Mouse (Mus musculus) heart, adult 2 months (tissue): ENCODE measurements around the gene Gck. TPM values are rescaled to one million over a fixed set of nuclear protein-coding genes. Genes with fewer than 3 reads are reported as not detected.
A peak's percentile ranks its signal among the peaks of the same experiment; 100 is the strongest.
"Not testable (repeated sequence)": the region's sequence is repeated elsewhere in the genome, so short reads cannot be mapped to it uniquely, and the experiment has no call there.

Experiments used
- DNase-seq, 2 experiments: peaks; one replicate each; pipeline ENCODE4 v3.0.0; 2021
- H3K27ac ChIP-seq: fragments of 200-600 bp; 2 replicates; pipeline ENCODE4 v1.8.1; 2022
- H3K27me3 ChIP-seq: fragments of 200-500 bp; 2 replicates; pipeline ENCODE4 v1.6.1; 2012; ENCODE audit warnings: mild to moderate bottlenecking, low read length, inconsistent platforms, mixed read lengths; ENCODE audit not compliant: control insufficient read depth, insufficient read depth
- H3K36me3 ChIP-seq: fragments of 200-500 bp; 2 replicates; pipeline ENCODE4 v1.6.1; 2012; ENCODE audit warnings: low read length, inconsistent platforms; ENCODE audit not compliant: control insufficient read depth, insufficient read depth
- H3K4me1 ChIP-seq: fragments of 200-500 bp; 2 replicates; pipeline ENCODE4 v1.6.1; 2011; ENCODE audit warnings: low read length; ENCODE audit not compliant: control insufficient read depth, insufficient read depth
- H3K4me3 ChIP-seq: fragments of 200-600 bp; 2 replicates; pipeline ENCODE4 v1.8.1; 2022
- H3K79me2 ChIP-seq: fragments of 200-500 bp; replicated peaks from 2 replicates; pipeline ENCODE4 v1.6.1; 2012; ENCODE audit warnings: mild to moderate bottlenecking, inconsistent platforms, low read length, moderate library complexity, mixed read lengths; ENCODE audit not compliant: control insufficient read depth, insufficient read depth
- H3K9ac ChIP-seq: fragments of 200-500 bp; 2 replicates; pipeline ENCODE4 v1.6.1; 2012; ENCODE audit warnings: low read depth, mild to moderate bottlenecking, control low read depth, inconsistent platforms, low read length, mixed read lengths
- CTCF ChIP-seq: fragments of 200-600 bp; IDR thresholded peaks from 2 replicates; pipeline ENCODE4 v1.8.1; 2022; ENCODE audit warnings: antibody characterized with exemption, mild to moderate bottlenecking, moderate library complexity
- EP300 ChIP-seq: fragments of 200-500 bp; IDR thresholded peaks from 2 replicates; pipeline ENCODE4 v1.6.1; 2011; ENCODE audit warnings: low read depth, low read length, control low read depth; ENCODE audit not compliant: insufficient read depth
- POLR2A ChIP-seq: fragments of 200-500 bp; IDR thresholded peaks from 2 replicates; pipeline ENCODE4 v1.6.1; 2011; ENCODE audit warnings: mild to moderate bottlenecking, low read depth, low read length, control low read depth; ENCODE audit not compliant: insufficient read depth
- WGBS: fragments of 180-500 bp; shearing (Covaris S2); methylation state at CpG from one replicate; pipeline ENCODE4 v1.1.7; 2018; 5-methylcytosine and 5-hydroxymethylcytosine counted together
- intact Hi-C: fragments of 180-260 bp; cut with DNase I; formaldehyde crosslinking; loops from one replicate; pipeline ENCODE4 v1.15.1; 2025
- polyA plus RNA-seq: library from polyadenylated mRNA; depleted of rRNA; stranded (reverse); fragments of >200 nt; gene quantifications from 2 replicates; pipeline ENCODE4 v1.2.3, GENCODE M21; 2012
- total RNA-seq, 2 experiments: library from RNA; stranded (reverse); gene quantifications; 2 replicates each; pipeline ENCODE4 v1.2.3; 2021

Gene Gck
- total and polyA plus RNA-seq, 3 experiments: 10.4 to 13.9 (median 10.5) TPM

- H3K79me2 ChIP-seq: no peaks in the 10 kb centered on the region
- H3K4me3 ChIP-seq: no peak overlapping the region
- intact Hi-C loops: no loop called here
- H3K27me3 ChIP-seq: no peaks in the 10 kb centered on the region
- DNase-seq: no peak
- no peak overlapping the region for H3K27ac ChIP-seq
- WGBS: 79% methylated on average over 6 of the region's 6 CpGs
- H3K4me1 ChIP-seq: no peaks in the 10 kb centered on the region; the same call in 1 of the 2 replicates
- H3K9ac ChIP-seq: no peak overlapping the region
- TF ChIP-seq POLR2A (no peak), EP300 (no peak), CTCF (no peak)
- no peaks in the 10 kb centered on the region for H3K36me3 ChIP-seq
These were observed 6.9 kb downstream of the Gck start for GRCm38 (mm10) chr11:5942966-5943365.

DNA sequence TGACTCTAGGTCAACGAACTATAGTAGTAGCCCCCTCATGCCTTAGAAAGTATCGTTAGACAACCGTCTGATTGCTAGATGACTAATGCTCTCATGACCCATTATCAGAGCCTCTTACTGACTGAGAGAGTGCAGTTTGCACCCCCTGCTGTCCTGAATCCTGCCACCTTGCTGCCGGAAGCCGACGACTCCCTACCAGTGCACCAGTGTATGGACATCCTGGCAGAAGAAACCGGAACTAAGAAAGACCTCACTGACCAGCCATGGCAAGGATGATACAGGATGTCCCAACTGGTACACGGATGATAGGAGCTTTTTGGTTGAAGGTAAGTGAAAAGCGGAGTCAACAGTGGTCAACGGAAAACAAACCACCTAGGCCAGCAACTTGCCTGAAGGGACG lies 15.3 kb downstream of the Gck start:
- H3K4me3 ChIP-seq, H3K9ac ChIP-seq, H3K79me2 ChIP-seq, H3K27me3 ChIP-seq, H3K27ac ChIP-seq, intact Hi-C loops, H3K4me1 ChIP-seq, DNase-seq, H3K36me3 ChIP-seq: not testable (repeated sequence)
- 92% methylated on average over 11 of the region's 11 CpGs for WGBS

DNA sequence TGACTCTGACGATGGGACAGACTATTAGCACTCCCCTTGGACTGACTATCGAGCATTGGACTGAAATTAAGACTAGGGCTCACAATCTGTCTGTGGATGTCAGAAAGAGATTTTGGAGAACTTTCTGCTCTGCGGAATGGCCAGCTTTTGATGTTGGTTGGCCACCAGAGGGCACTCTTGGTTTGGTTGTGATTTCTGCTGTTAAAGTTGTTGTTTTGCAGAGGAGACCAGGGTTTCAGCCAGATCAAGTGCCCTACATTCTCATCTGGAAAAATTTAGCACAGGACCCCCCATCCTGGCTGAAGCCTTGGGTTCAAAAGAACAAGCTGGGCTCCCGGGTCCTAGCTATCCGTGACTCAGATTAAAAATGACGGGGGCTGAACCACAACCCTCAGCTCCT lies 17.9 kb downstream of the Gck start:
- 0 out of 2 replicates have a peak, but pooled peaks have one; percentile 19 for TF ChIP-seq CTCF
- H3K36me3 ChIP-seq, H3K4me3 ChIP-seq, H3K27ac ChIP-seq, H3K27me3 ChIP-seq, intact Hi-C loops, H3K79me2 ChIP-seq, DNase-seq, H3K9ac ChIP-seq, H3K4me1 ChIP-seq: not testable (repeated sequence)
- WGBS: 91% methylated on average over 6 of the region's 6 CpGs

- 80% methylated on average over 1 of the region's 1 CpGs for WGBS
- intact Hi-C loops: no loop called here
These were observed 19.3 kb downstream of the Gck start for GRCm38 (mm10) chr11:5930578-5930977.

GRCm38 (mm10) chr11:5926696-5927220 lies 23.1 kb downstream of the Gck start:
- Histone ChIP-seq H3K79me2 (no peaks in the 10 kb centered on the region), H3K4me1 (no peaks in the 10 kb centered on the region)
- TF ChIP-seq POLR2A (no peak), CTCF (no peak), EP300 (no peak)

More at GRCm38 (mm10) chr11:5930578-5930977, 19.3 kb downstream of the Gck start:
- Histone ChIP-seq H3K4me3 (no peak overlapping the region), H3K27ac (no peak overlapping the region), H3K27me3 (no peaks in the 10 kb centered on the region), H3K4me1 (no peaks in the 10 kb centered on the region), H3K36me3 (no peaks in the 10 kb centered on the region), H3K9ac (no peak overlapping the region), H3K79me2 (no peaks in the 10 kb centered on the region)
- TF ChIP-seq POLR2A: no peak
- no peak for TF ChIP-seq CTCF
- TF ChIP-seq EP300: no peak
- no peak for DNase-seq

GRCm38 (mm10) chr11:5924699-5925098 lies 25.2 kb downstream of the Gck start:
- Histone ChIP-seq H3K27me3 (no peaks in the 10 kb centered on the region), H3K9ac (no peak overlapping the region), H3K36me3 (no peaks in the 10 kb centered on the region), H3K4me3 (no peak overlapping the region), H3K4me1 (no peaks in the 10 kb centered on the region), H3K27ac (no peak overlapping the region), H3K79me2 (no peaks in the 10 kb centered on the region)
- intact Hi-C loops: no loop called here
- TF ChIP-seq CTCF (no peak), POLR2A (no peak), EP300 (no peak)
- WGBS: 71% methylated on average over 8 of the region's 8 CpGs
- no peak for DNase-seq

More at GRCm38 (mm10) chr11:5926696-5927220, 23.1 kb downstream of the Gck start:
- no peak overlapping the region for H3K4me3 ChIP-seq
- H3K36me3 ChIP-seq: no peaks in the 10 kb centered on the region
- no peaks in the 10 kb centered on the region for H3K27me3 ChIP-seq
- no peak overlapping the region for H3K27ac ChIP-seq
- 79% methylated on average over 3 of the region's 3 CpGs for WGBS
- no peak overlapping the region for H3K9ac ChIP-seq
- DNase-seq: no peak
- intact Hi-C loops: no loop called here
